Mouse (Mus musculus) kidney, postnatal 0 days (tissue): ENCODE measurements at regions not wholly inside any gene's neighbourhood (a gene's known extent, or its start where the extent isn't known, plus 50 kb on each side); places are given as distances from the start of the nearest gene placed in this dataset.
A peak's percentile ranks its signal among the peaks of the same experiment; 100 is the strongest.

ENCODE experiments used
- ATAC-seq: fragments of 200-750 bp; cut with Nextera tagmentation; replicated peaks from 2 replicates; pipeline ENCODE4 v1.8.0; 2017; ENCODE audit warnings: low read depth, moderate number of reproducible peaks, moderate TSS enrichment, moderate library complexity; ENCODE audit not compliant: low FRiP score
- DNase-seq: peaks from one replicate; pipeline ENCODE4 v3.0.0-alpha.2; 2016; ENCODE audit warnings: low spot score
- H3K27ac ChIP-seq: fragments of 300-500 bp; sonication (generic); 2 replicates; pipeline ENCODE4 v1.5.1; 2014; ENCODE audit warnings: mild to moderate bottlenecking
- H3K27me3 ChIP-seq: fragments of 300-500 bp; sonication (generic); 2 replicates; pipeline ENCODE4 v1.6.1; 2014; ENCODE audit warnings: low read length, mixed read lengths; ENCODE audit not compliant: insufficient read depth
- H3K36me3 ChIP-seq: fragments of 300-500 bp; sonication (generic); 2 replicates; pipeline ENCODE4 v1.6.1; 2014; ENCODE audit warnings: low read length, mixed read lengths; ENCODE audit not compliant: insufficient read depth
- H3K4me1 ChIP-seq: fragments of 300-500 bp; sonication (generic); replicated peaks from 2 replicates; pipeline ENCODE4 v1.6.1; 2014; ENCODE audit warnings: antibody characterized with exemption, low read length, mixed read lengths; ENCODE audit not compliant: insufficient read depth
- H3K4me2 ChIP-seq: fragments of 300-500 bp; sonication (generic); 2 replicates; pipeline ENCODE4 v1.6.1; 2014; ENCODE audit warnings: mild to moderate bottlenecking, low read length, moderate library complexity, mixed read lengths
- H3K4me3 ChIP-seq: fragments of 300-500 bp; sonication (generic); replicated peaks from 2 replicates; pipeline ENCODE4 v1.5.1; 2014; ENCODE audit warnings: low read depth, low read length
- H3K9ac ChIP-seq: fragments of 300-500 bp; sonication (generic); 2 replicates; pipeline ENCODE4 v1.6.1; 2014; ENCODE audit warnings: low read depth, low read length
- H3K9me3 ChIP-seq: fragments of 300-500 bp; sonication (generic); replicated peaks from 2 replicates; pipeline ENCODE4 v1.6.1; 2016; ENCODE audit warnings: low read length, inconsistent platforms, mixed read lengths
- CTCF ChIP-seq: IDR thresholded peaks from 2 replicates; pipeline ENCODE4 v1.5.1; 2016; ENCODE audit warnings: antibody characterized with exemption, low read depth, mild to moderate bottlenecking, moderate library complexity
- WGBS: fragments of 180-500 bp; shearing (Covaris S2); extraction: QIAGEN DNeasy Blood & Tissue Kit; methylation state at CpG from one replicate; pipeline ENCODE4 v1.1.7; 2014; 5-methylcytosine and 5-hydroxymethylcytosine counted together

DNA sequence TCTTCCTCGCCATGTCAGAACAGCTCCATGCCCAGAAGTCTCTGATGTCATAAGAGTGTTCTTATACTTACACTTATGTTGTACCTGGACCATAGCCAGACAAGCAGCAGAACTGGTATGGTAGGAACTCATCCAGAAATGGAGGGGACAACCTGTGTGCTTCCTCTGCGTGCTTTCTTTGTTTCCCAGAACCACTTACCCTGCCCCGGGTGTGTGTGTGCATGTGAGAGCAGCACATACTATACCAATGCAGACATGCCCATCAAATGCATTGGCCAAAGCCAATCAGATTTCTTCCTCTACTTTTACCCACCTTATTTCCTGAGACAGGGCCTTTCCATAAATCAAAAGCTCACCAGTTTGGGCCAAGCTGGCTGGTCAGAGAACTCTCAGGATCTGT is 99.2 kb upstream of the Cd180 start:
- H3K4me1 ChIP-seq: no peaks in the 10 kb centered on the region
- H3K4me2 ChIP-seq: no peak overlapping the region
- H3K9me3 ChIP-seq: no peaks in the 10 kb centered on the region
- H3K4me3 ChIP-seq: no peak overlapping the region
- 92% methylated on average over 3 of the region's 3 CpGs for WGBS
- DNase-seq (no peak), ATAC-seq (no peak)
- H3K36me3 ChIP-seq: no peaks in the 10 kb centered on the region
- no peak for TF ChIP-seq CTCF
- H3K9ac ChIP-seq: no peak overlapping the region
- H3K27me3 ChIP-seq: no peaks in the 10 kb centered on the region
- no peak overlapping the region for H3K27ac ChIP-seq

DNA sequence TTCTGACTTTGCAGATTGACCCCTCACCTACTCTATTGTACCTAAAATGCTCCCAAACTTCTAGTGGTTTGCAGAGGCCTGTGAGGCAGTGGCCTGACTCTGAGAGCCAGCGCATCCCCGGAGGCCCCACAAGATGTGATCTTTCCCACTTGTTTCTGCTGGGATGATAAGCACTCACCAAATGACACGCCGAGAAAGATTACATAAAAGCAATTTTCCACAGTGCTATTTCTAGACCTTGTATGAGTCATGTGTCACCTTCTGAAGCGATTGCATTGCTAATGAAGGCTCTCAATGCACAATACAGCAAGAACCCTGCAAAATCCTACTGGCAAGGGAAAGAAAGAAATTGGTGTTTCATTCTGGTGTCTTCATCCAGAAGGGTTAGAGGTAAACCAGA is 97.8 kb upstream of the Cd180 start:
- 80% methylated on average over 5 of the region's 5 CpGs for WGBS
- Histone ChIP-seq H3K27ac (no peak overlapping the region), H3K9me3 (no peaks in the 10 kb centered on the region), H3K9ac (no peak overlapping the region), H3K4me1 (no peaks in the 10 kb centered on the region), H3K27me3 (no peaks in the 10 kb centered on the region), H3K4me3 (no peak overlapping the region), H3K4me2 (no peak overlapping the region), H3K36me3 (no peaks in the 10 kb centered on the region)
- no peak for TF ChIP-seq CTCF
- ATAC-seq: no peak
- no peak for DNase-seq

GRCm38 (mm10) chr13:102596101-102596500 is 97.3 kb upstream of the Cd180 start:
- H3K4me2 ChIP-seq: no peak overlapping the region
- TF ChIP-seq CTCF: no peak
- no peaks in the 10 kb centered on the region for H3K27me3 ChIP-seq
- no peak overlapping the region for H3K4me3 ChIP-seq
- H3K4me1 ChIP-seq: no peaks in the 10 kb centered on the region
- no peak overlapping the region for H3K9ac ChIP-seq
- no peaks in the 10 kb centered on the region for H3K36me3 ChIP-seq
- H3K27ac ChIP-seq: no peak overlapping the region
- DNase-seq (no peak), ATAC-seq (no peak)
- no peaks in the 10 kb centered on the region for H3K9me3 ChIP-seq
- WGBS: 81% methylated on average over 2 of the region's 2 CpGs

- Histone ChIP-seq H3K9ac (no peak overlapping the region), H3K27me3 (no peaks in the 10 kb centered on the region), H3K4me3 (no peak overlapping the region), H3K4me1 (no peaks in the 10 kb centered on the region), H3K36me3 (no peaks in the 10 kb centered on the region), H3K4me2 (no peak overlapping the region), H3K9me3 (no peaks in the 10 kb centered on the region), H3K27ac (no peak overlapping the region)
- ATAC-seq: no peak
- DNase-seq: no peak
- WGBS: 78% methylated on average over 5 of the region's 5 CpGs
- TF ChIP-seq CTCF: no peak
Measured at GRCm38 (mm10) chr13:102598181-102598580, 95.2 kb upstream of the Cd180 start.

GRCm38 (mm10) chr13:102599602-102600001 is 93.8 kb upstream of the Cd180 start:
- Histone ChIP-seq H3K4me2 (no peak overlapping the region), H3K9me3 (no peaks in the 10 kb centered on the region), H3K4me1 (no peaks in the 10 kb centered on the region), H3K27ac (no peak overlapping the region), H3K9ac (no peak overlapping the region), H3K27me3 (no peaks in the 10 kb centered on the region), H3K4me3 (no peak overlapping the region), H3K36me3 (no peaks in the 10 kb centered on the region)
- no peak for DNase-seq
- 39% methylated on average over 3 of the region's 3 CpGs for WGBS
- no peak for TF ChIP-seq CTCF
- no peak for ATAC-seq

DNA sequence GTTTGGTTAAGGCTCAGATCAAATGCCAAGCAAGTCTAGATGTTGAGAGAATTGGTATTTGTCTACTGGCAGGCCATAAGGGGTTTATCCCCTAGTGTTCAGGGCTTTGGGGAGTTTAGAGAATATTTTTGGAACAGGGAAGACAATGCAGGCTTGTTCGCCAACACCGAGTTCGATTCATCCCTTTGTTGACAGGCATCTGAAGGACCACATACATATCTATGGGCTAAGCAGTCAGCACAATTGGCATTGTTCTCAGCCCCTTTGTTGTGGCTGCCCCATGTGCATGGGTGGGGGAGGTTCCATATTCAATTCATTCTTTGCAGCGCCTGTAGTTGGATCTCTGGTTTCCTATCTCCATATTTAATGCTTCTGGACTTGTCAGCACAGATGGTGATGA is 93.3 kb upstream of the Cd180 start:
- no peaks in the 10 kb centered on the region for H3K9me3 ChIP-seq
- H3K9ac ChIP-seq: no peak overlapping the region
- no peak for ATAC-seq
- DNase-seq: no peak
- no peak overlapping the region for H3K27ac ChIP-seq
- 67% methylated on average over 4 of the region's 4 CpGs for WGBS
- H3K4me3 ChIP-seq: no peak overlapping the region
- no peak for TF ChIP-seq CTCF
- H3K4me2 ChIP-seq: no peak overlapping the region
- no peaks in the 10 kb centered on the region for H3K36me3 ChIP-seq
- no peaks in the 10 kb centered on the region for H3K27me3 ChIP-seq
- H3K4me1 ChIP-seq: no peaks in the 10 kb centered on the region

DNA sequence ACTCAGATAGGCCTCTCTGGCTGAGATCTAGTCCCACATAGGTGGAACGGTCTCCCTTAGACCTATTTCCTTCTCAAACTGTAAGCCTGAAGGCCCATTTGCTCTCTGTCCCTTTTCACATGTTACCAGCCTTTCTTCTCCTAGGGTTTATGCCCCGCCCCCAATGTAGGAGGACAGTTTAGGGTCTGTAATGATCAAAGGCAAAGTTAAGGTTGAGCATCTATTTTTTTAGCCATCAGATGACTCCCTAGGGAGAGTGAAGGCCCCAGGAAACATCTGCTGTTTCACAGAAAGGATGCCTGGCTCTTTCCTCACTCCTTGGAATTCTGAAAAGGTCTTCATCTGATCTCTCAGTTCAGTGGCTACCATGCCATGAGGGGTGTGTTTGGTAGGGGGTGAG is 68.9 kb upstream of the Cd180 start:
- H3K27me3 ChIP-seq: no peaks in the 10 kb centered on the region
- no peak for TF ChIP-seq CTCF
- no peak overlapping the region for H3K9ac ChIP-seq
- H3K9me3 ChIP-seq: no peaks in the 10 kb centered on the region
- ATAC-seq (no peak), DNase-seq (peak; percentile 45)
- H3K4me1 ChIP-seq: 0 out of 2 replicates have a peak, but pooled peaks cover 14% of the 10 kb centered on the region
- peak overlapping the region; percentile 85 for H3K27ac ChIP-seq
- 62% methylated on average over 2 of the region's 2 CpGs for WGBS
- no peaks in the 10 kb centered on the region for H3K36me3 ChIP-seq
- no peak overlapping the region for H3K4me3 ChIP-seq
- H3K4me2 ChIP-seq: no peak overlapping the region
